Mouse (Mus musculus): ENCODE measurements around the gene Gm10073.

- TF ChIP-seq ZNF384 (IDR thresholded peaks at IDR 0.05; ENCODE audit: low read depth, low read length): peak; percentile 82
- no peak for TF ChIP-seq MAFK (IDR thresholded peaks at IDR 0.05; ENCODE audit: insufficient read depth, low read depth, low read length)
- TF ChIP-seq CHD2 (IDR thresholded peaks at IDR 0.05; ENCODE audit: low read depth, low read length): no peak
Measured at GRCm38 (mm10) chr8:106617196-106617595, 43.9 kb upstream of the Gm10073 start.

Measured in ES-E14 (cell line).